Mouse (Mus musculus): Measurements from ENCODE around the gene Btg3. TPM values are rescaled to one million over a fixed set of nuclear protein-coding genes. Genes with fewer than 3 reads are reported as not detected.

The Btg3 gene
- polyA plus RNA-seq (2015; fragmentation: Nextera tagmentation; extraction: Ambion mirVana): 27.5 and 28.8 TPM in 2 replicates

- no peaks in the 10 kb centered on the region for H3K27me3 ChIP-seq
- H3K4me1 ChIP-seq (replicated peaks): peaks cover 23% of the 10 kb centered on the region
- H3K27ac ChIP-seq: peak within 1 kb of the TSS; percentile 73
- H3K9me3 ChIP-seq (replicated peaks): no peaks in the 10 kb centered on the region
- WGBS (ENCODE audit: insufficient replicate concordance): 3% methylated on average over 40 of the region's 57 CpGs
- DNase-seq (peak; percentile 84), ATAC-seq (ENCODE audit: low read depth) (peak; percentile 95)
- peak within 1 kb of the TSS; percentile 92 for H3K9ac ChIP-seq
- peak within 1 kb of the TSS; percentile 90 for H3K4me3 ChIP-seq (replicated peaks)
- peak within 1 kb of the TSS; percentile 83 for H3K4me2 ChIP-seq
- peaks cover 11% of the 10 kb centered on the region for H3K36me3 ChIP-seq
Observed at GRCm38 (mm10) chr16:78376745-78377570, at the start of gene Btg3. TSS of gene Btg3 (minus strand) at chr16:78377192.

DNA sequence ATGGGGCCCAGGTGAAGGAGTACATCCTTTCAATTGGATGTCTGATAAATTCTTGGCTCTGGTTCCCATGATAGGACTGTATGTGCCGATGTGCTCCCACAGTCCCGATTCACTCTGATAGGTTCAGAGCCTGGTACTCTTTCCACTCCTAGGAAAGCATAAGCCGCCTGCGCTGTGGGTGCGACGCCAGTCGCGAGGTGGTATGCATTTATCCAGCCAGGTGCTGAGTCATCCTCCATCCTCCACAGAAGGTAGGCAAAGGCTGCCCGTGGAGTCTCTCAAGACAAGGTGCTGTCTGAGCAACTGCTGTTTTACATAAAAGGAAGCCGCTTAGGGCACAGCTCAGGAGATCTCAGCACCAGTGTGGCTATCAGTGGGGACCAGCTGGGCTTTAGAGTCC, 40.7 kb upstream of the Btg3 start:
- H3K36me3 ChIP-seq: no peaks in the 10 kb centered on the region
- H3K27me3 ChIP-seq: no peaks in the 10 kb centered on the region
- DNase-seq (no peak), ATAC-seq (ENCODE audit: low read depth) (no peak)
- H3K4me2 ChIP-seq: no peak overlapping the region
- H3K9me3 ChIP-seq (replicated peaks): no peaks in the 10 kb centered on the region
- no peak overlapping the region for H3K4me3 ChIP-seq (replicated peaks)
- H3K4me1 ChIP-seq (replicated peaks): no peaks in the 10 kb centered on the region
- WGBS (ENCODE audit: insufficient replicate concordance): 45% methylated on average over 10 of the region's 10 CpGs
- H3K9ac ChIP-seq: no peak overlapping the region
- H3K27ac ChIP-seq: no peak overlapping the region

DNA sequence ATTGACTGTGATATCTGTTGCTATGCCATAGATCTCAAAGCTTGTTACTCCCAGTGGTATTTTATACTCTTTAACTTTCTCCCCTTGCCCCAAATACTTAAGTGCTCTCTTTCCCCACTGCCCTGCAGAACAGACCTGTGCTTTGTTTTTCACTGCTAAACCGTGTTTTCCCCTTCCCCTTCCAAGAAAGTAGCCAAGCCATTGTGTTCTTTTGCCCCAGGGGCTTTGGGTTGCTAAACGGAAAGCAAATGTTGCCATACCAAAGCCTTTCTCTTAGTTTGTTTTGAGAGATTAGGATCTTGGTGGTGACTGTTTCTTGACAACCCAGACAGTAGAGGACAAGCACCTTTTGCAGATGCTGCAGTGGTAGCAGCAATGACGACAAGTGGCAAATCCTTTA, 39.5 kb upstream of the Btg3 start:
- DNase-seq (no peak), ATAC-seq (ENCODE audit: low read depth) (no peak)
- H3K27ac ChIP-seq: no peak overlapping the region
- no peaks in the 10 kb centered on the region for H3K36me3 ChIP-seq
- WGBS (ENCODE audit: insufficient replicate concordance): 9% methylated on average over 3 of the region's 3 CpGs
- no peaks in the 10 kb centered on the region for H3K9me3 ChIP-seq (replicated peaks)
- H3K4me1 ChIP-seq (replicated peaks): no peaks in the 10 kb centered on the region
- H3K27me3 ChIP-seq: no peaks in the 10 kb centered on the region
- no peak overlapping the region for H3K4me2 ChIP-seq
- no peak overlapping the region for H3K4me3 ChIP-seq (replicated peaks)
- H3K9ac ChIP-seq: no peak overlapping the region

DNA sequence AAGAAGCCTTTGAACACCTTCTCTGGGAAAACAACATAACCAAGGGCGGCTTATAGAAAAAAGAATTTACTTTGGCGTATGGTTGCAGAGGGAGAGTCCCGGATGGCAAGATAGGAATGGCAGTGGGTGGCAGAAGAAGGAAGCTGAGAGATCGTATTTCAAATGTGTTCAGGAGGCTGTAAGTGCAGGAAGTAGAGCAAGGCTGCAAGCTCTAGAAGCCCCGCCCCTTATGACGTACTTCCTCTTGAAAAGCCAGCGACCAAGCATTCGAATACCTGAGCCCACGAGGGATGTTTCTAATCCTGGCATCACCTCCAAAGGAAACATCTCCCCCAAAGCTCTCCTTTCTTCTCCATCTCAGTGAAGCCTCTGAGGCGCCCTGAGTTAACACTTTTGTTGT, 33.0 kb upstream of the Btg3 start:
- no peaks in the 10 kb centered on the region for H3K9me3 ChIP-seq (replicated peaks)
- no peak overlapping the region for H3K4me3 ChIP-seq (replicated peaks)
- H3K27ac ChIP-seq: no peak overlapping the region
- DNase-seq: no peak
- H3K4me2 ChIP-seq: no peak overlapping the region
- no peak overlapping the region for H3K9ac ChIP-seq
- H3K4me1 ChIP-seq (replicated peaks): no peaks in the 10 kb centered on the region
- no peaks in the 10 kb centered on the region for H3K27me3 ChIP-seq
- no peaks in the 10 kb centered on the region for H3K36me3 ChIP-seq
- no peak for ATAC-seq (ENCODE audit: low read depth)
- WGBS (ENCODE audit: insufficient replicate concordance): 62% methylated on average over 10 of the region's 10 CpGs

DNA sequence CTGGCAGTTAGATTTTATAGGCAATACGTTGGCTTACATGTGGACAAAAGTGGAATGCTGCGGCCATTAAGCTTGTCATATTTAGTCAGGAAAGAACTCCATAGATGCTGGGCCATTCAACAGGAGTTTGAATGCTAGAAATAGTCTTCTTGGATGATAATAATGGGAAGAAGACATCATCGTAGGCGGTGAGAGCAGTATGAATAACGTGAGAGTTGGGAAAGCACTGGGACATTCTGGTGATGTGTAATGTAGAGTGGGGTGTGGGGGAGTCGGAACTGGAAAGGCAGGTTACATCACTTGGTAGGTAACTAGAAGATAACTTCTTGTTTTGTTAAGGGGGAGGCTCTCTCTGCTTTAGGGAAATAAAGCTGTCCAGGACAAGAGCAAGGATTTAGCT, 30.9 kb upstream of the Btg3 start:
- Histone ChIP-seq H3K27me3 (no peaks in the 10 kb centered on the region), H3K36me3 (no peaks in the 10 kb centered on the region), H3K4me3 (replicated peaks) (no peak overlapping the region), H3K4me2 (no peak overlapping the region), H3K27ac (no peak overlapping the region), H3K4me1 (replicated peaks) (no peaks in the 10 kb centered on the region), H3K9me3 (replicated peaks) (no peaks in the 10 kb centered on the region), H3K9ac (no peak overlapping the region)
- ATAC-seq (ENCODE audit: low read depth) (no peak), DNase-seq (no peak)
- 73% methylated on average over 6 of the region's 6 CpGs for WGBS (ENCODE audit: insufficient replicate concordance)

- H3K9ac ChIP-seq: no peak overlapping the region
Observed at GRCm38 (mm10) chr16:78406657-78407056, 29.7 kb upstream of the Btg3 start.

GRCm38 (mm10) chr16:78402316-78402715, 25.3 kb upstream of the Btg3 start:
- Histone ChIP-seq H3K4me1 (replicated peaks) (no peaks in the 10 kb centered on the region), H3K4me3 (replicated peaks) (no peak overlapping the region), H3K9ac (no peak overlapping the region), H3K4me2 (no peak overlapping the region), H3K27ac (no peak overlapping the region), H3K9me3 (replicated peaks) (no peaks in the 10 kb centered on the region), H3K36me3 (no peaks in the 10 kb centered on the region), H3K27me3 (no peaks in the 10 kb centered on the region)
- no peak for ATAC-seq (ENCODE audit: low read depth)
- no peak for DNase-seq
- WGBS (ENCODE audit: insufficient replicate concordance): 21% methylated on average over 2 of the region's 2 CpGs

More at GRCm38 (mm10) chr16:78406657-78407056, 29.7 kb upstream of the Btg3 start:
- Histone ChIP-seq H3K4me1 (replicated peaks) (no peaks in the 10 kb centered on the region), H3K4me3 (replicated peaks) (no peak overlapping the region), H3K27me3 (no peaks in the 10 kb centered on the region), H3K9me3 (replicated peaks) (no peaks in the 10 kb centered on the region), H3K36me3 (no peaks in the 10 kb centered on the region), H3K4me2 (no peak overlapping the region), H3K27ac (no peak overlapping the region)
- WGBS (ENCODE audit: insufficient replicate concordance): 60% methylated on average over 2 of the region's 2 CpGs
- no peak for DNase-seq
- no peak for ATAC-seq (ENCODE audit: low read depth)

GRCm38 (mm10) chr16:78399423-78399822, 22.4 kb upstream of the Btg3 start:
- Histone ChIP-seq H3K36me3 (no peaks in the 10 kb centered on the region), H3K27ac (no peak overlapping the region), H3K27me3 (no peaks in the 10 kb centered on the region), H3K4me1 (replicated peaks) (no peaks in the 10 kb centered on the region), H3K4me2 (no peak overlapping the region), H3K4me3 (replicated peaks) (no peak overlapping the region), H3K9me3 (replicated peaks) (no peaks in the 10 kb centered on the region), H3K9ac (no peak overlapping the region)
- WGBS (ENCODE audit: insufficient replicate concordance): 53% methylated on average over 3 of the region's 3 CpGs
- DNase-seq: no peak
- ATAC-seq (ENCODE audit: low read depth): no peak

GRCm38 (mm10) chr16:78398734-78399133, 21.7 kb upstream of the Btg3 start:
- H3K27ac ChIP-seq: no peak overlapping the region
- no peaks in the 10 kb centered on the region for H3K4me1 ChIP-seq (replicated peaks)
- H3K4me3 ChIP-seq (replicated peaks): no peak overlapping the region
- no peak overlapping the region for H3K4me2 ChIP-seq
- no peak overlapping the region for H3K9ac ChIP-seq
- no peaks in the 10 kb centered on the region for H3K9me3 ChIP-seq (replicated peaks)
- ATAC-seq (ENCODE audit: low read depth): no peak
- no peaks in the 10 kb centered on the region for H3K36me3 ChIP-seq
- WGBS (ENCODE audit: insufficient replicate concordance): 48% methylated on average over 6 of the region's 6 CpGs
- H3K27me3 ChIP-seq: no peaks in the 10 kb centered on the region
- no peak for DNase-seq

DNA sequence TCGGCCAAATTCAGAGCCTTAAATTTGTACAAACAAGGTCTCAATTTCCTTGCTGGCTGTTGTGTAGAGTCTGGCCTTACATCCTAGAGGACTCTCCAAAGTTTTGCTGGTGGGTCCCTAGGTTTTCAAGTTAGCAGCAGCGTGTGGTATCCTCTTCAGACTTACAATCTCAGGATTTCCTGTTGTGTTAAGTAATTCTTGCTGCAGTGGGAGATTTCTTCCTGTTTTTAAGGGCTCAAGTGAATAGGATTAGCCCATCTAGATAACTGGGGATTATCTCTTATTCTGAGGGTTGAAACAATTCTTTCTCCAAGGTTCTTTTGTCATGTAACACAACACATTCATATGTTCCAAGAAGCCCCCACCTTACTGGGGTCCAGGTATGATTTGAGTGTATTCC, 14.4 kb upstream of the Btg3 start:
- WGBS (ENCODE audit: insufficient replicate concordance): 23% methylated on average over 2 of the region's 2 CpGs
- H3K4me3 ChIP-seq (replicated peaks): no peak overlapping the region
- ATAC-seq (ENCODE audit: low read depth): no peak
- no peaks in the 10 kb centered on the region for H3K4me1 ChIP-seq (replicated peaks)
- H3K27ac ChIP-seq: no peak overlapping the region
- no peaks in the 10 kb centered on the region for H3K27me3 ChIP-seq
- DNase-seq: no peak
- H3K36me3 ChIP-seq: no peaks in the 10 kb centered on the region
- no peaks in the 10 kb centered on the region for H3K9me3 ChIP-seq (replicated peaks)
- no peak overlapping the region for H3K4me2 ChIP-seq
- H3K9ac ChIP-seq: no peak overlapping the region

DNA sequence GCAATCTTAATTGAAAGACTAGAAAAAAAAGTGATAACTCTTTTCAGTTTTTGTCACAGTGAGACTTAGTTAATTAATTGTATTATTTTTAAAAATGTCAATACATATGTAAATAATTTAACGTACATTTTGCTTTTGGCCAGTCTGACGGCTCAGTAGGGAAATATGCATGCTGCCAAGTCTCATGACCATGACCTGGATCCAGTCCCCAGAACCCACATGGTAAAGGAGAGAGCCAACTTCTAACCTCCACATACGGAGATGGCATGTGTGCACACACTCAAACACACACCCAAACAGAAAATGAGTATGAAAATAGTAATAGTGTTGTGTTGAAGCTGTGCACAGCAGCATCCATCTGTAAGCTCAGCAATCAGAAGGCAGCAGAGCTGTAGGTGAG, 13.0 kb upstream of the Btg3 start:
- no peaks in the 10 kb centered on the region for H3K36me3 ChIP-seq
- no peak overlapping the region for H3K4me2 ChIP-seq
- ATAC-seq (ENCODE audit: low read depth) (no peak), DNase-seq (no peak)
- H3K27me3 ChIP-seq: no peaks in the 10 kb centered on the region
- H3K9ac ChIP-seq: no peak overlapping the region
- H3K9me3 ChIP-seq (replicated peaks): no peaks in the 10 kb centered on the region
- H3K27ac ChIP-seq: no peak overlapping the region
- H3K4me1 ChIP-seq (replicated peaks): no peaks in the 10 kb centered on the region
- WGBS (ENCODE audit: insufficient replicate concordance): 65% methylated on average over 3 of the region's 3 CpGs
- H3K4me3 ChIP-seq (replicated peaks): no peak overlapping the region

DNA sequence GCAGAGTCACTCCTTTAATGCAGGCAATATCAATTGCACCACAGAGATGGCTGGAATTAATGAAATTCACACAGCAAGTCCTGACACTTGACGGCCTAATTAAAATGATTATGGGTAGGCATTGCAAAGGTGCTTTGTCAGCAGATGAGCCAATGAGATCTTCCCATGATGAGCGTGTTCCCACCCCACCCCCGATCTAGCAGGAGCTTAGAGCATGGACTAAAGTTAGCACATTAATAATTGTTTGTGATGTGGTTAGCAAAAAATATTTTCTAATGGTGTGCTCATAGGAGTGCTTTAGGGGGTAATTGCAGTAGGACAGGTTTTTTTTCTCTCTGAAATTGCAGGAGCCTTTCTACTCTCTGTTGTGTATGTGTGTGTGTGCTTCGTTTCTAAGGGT, 12.1 kb upstream of the Btg3 start:
- DNase-seq: no peak
- no peak overlapping the region for H3K4me3 ChIP-seq (replicated peaks)
- no peaks in the 10 kb centered on the region for H3K4me1 ChIP-seq (replicated peaks)
- no peaks in the 10 kb centered on the region for H3K27me3 ChIP-seq
- H3K9me3 ChIP-seq (replicated peaks): no peaks in the 10 kb centered on the region
- no peak overlapping the region for H3K27ac ChIP-seq
- no peak overlapping the region for H3K9ac ChIP-seq
- ATAC-seq (ENCODE audit: low read depth): no peak
- no peaks in the 10 kb centered on the region for H3K36me3 ChIP-seq
- H3K4me2 ChIP-seq: no peak overlapping the region
- 65% methylated on average over 4 of the region's 4 CpGs for WGBS (ENCODE audit: insufficient replicate concordance)
